In genomic region chr1:170481093-170481492, GRCm38 (mm10) we compare ENCODE assay signal across 10 mouse cellular contexts.
DNase-seq lines count a peak whose midpoint lies in the region; ATAC-seq and TF ChIP-seq lines count a peak whose summit lies in the region.
"Had no signal": no experiment of that assay in that cellular context is flagged by ENCODE, and none has a peak within 500 bp of the region (broad histone marks: within the 10 kb centered on the region; RNA-seq: fewer than 3 reads in every experiment).

No protein-coding gene starts in this region.

- no peaks in the 10 kb centered on the region for H3K9me3 ChIP-seq in forebrain, embryonic 12.5 days
- no peaks in the 10 kb centered on the region for H3K9me3 ChIP-seq in forebrain, embryonic 13.5 days (replicated peaks)
- H3K9me3 ChIP-seq in kidney, postnatal 0 days (replicated peaks; ENCODE audit: low read length), result no peaks in the 10 kb centered on the region
- H3K9me3 ChIP-seq: hindbrain, embryonic 15.5 days had no signal

- no peaks in the 10 kb centered on the region for H3K27me3 ChIP-seq in forebrain, embryonic 12.5 days
- no peaks in the 10 kb centered on the region for H3K27me3 ChIP-seq in forebrain, embryonic 13.5 days
- H3K27me3 ChIP-seq in kidney, postnatal 0 days (ENCODE audit: insufficient read depth, low read length), result no peaks in the 10 kb centered on the region
- H3K27me3 ChIP-seq: hindbrain, embryonic 15.5 days had no signal

- no peak for TF ChIP-seq CTCF in kidney, postnatal 0 days (IDR thresholded peaks at IDR 0.05; ENCODE audit: low read depth)

- WGBS in forebrain, embryonic 12.5 days, result 75% methylated on average over 3 of the region's 3 CpGs
- 72% methylated on average over 3 of the region's 3 CpGs for WGBS in forebrain, embryonic 13.5 days
- WGBS in kidney, postnatal 0 days, result 43% methylated on average over 3 of the region's 3 CpGs

- H3K4me2 ChIP-seq in forebrain, embryonic 12.5 days, result no peak overlapping the region
- H3K4me2 ChIP-seq in forebrain, embryonic 13.5 days, result no peak overlapping the region
- no peak overlapping the region for H3K4me2 ChIP-seq in kidney, postnatal 0 days (ENCODE audit: low read length)
- H3K4me2 ChIP-seq: hindbrain, embryonic 15.5 days had no signal

- no peak for ATAC-seq in forebrain, embryonic 12.5 days (ENCODE audit: low FRiP score)
- no peak for ATAC-seq in forebrain, embryonic 13.5 days
- no peak for ATAC-seq in kidney, postnatal 0 days (replicated peaks; ENCODE audit: low FRiP score, low read depth)
- peak; percentile 46 for ATAC-seq in granulocyte monocyte progenitor cell, adult 5-6 weeks (replicated peaks; ENCODE audit: poor library complexity, severe bottlenecking)
- ATAC-seq: forebrain, postnatal 0 days had no signal

- peaks cover 50% of the 10 kb centered on the region for H3K4me1 ChIP-seq in forebrain, embryonic 12.5 days
- H3K4me1 ChIP-seq in forebrain, embryonic 13.5 days, result peaks cover 44% of the 10 kb centered on the region
- peaks cover 30% of the 10 kb centered on the region for H3K4me1 ChIP-seq in kidney, postnatal 0 days (replicated peaks; ENCODE audit: insufficient read depth, low read length)

- no peak overlapping the region for H3K4me3 ChIP-seq in forebrain, embryonic 12.5 days (replicated peaks)
- H3K4me3 ChIP-seq in forebrain, embryonic 13.5 days, result no peak overlapping the region
- no peak overlapping the region for H3K4me3 ChIP-seq in kidney, postnatal 0 days (replicated peaks; ENCODE audit: low read depth, low read length)
- H3K4me3 ChIP-seq: hindbrain, embryonic 15.5 days had no signal

- H3K27ac ChIP-seq in forebrain, embryonic 12.5 days, result 0 out of 2 replicates have a peak overlapping the region, but pooled peaks have one; percentile 13
- H3K27ac ChIP-seq in forebrain, embryonic 13.5 days, result no peak overlapping the region
- H3K27ac ChIP-seq in kidney, postnatal 0 days, result peak overlapping the region; percentile 43; the same call in 1 of the 2 replicates
- H3K27ac ChIP-seq: hindbrain, embryonic 15.5 days had no signal

- no peaks in the 10 kb centered on the region for H3K36me3 ChIP-seq in forebrain, embryonic 12.5 days (replicated peaks)
- H3K36me3 ChIP-seq in forebrain, embryonic 13.5 days (ENCODE audit: poor library complexity, severe bottlenecking), result no peaks in the 10 kb centered on the region
- no peaks in the 10 kb centered on the region for H3K36me3 ChIP-seq in kidney, postnatal 0 days (ENCODE audit: insufficient read depth, low read length)
- H3K36me3 ChIP-seq: hindbrain, embryonic 15.5 days had no signal

- no peak for DNase-seq in kidney, postnatal 0 days (ENCODE audit: low spot score)
- DNase-seq in kidney, adult 9 months, result no peak
- DNase-seq in Muller cell, postnatal 12 days (ENCODE audit: inconsistent ontology term), result peak; percentile 25
- no peak for DNase-seq in spleen, adult 12 weeks (ENCODE audit: low spot score)
- no peak for DNase-seq in cerebellum, adult 9-10 months
- DNase-seq: forebrain, postnatal 0 days had no signal

- no peak overlapping the region for H3K9ac ChIP-seq in forebrain, embryonic 12.5 days
- H3K9ac ChIP-seq in forebrain, embryonic 13.5 days, result no peak overlapping the region
- H3K9ac ChIP-seq in kidney, postnatal 0 days (ENCODE audit: low read depth, low read length), result no peak overlapping the region
- H3K9ac ChIP-seq: forebrain, postnatal 0 days; hindbrain, embryonic 15.5 days had no signal
